Mouse (Mus musculus) CH12.LX (cell line): ENCODE measurements around the gene Zbtb17. TPM values are rescaled to one million over a fixed set of nuclear protein-coding genes. Genes with fewer than 3 reads are reported as not detected.

Experiments used
- DNase-seq: peaks from one replicate; pipeline ENCODE4 v3.0.0-alpha.2; 2013; ENCODE audit errors: extremely low read depth
- H3K27ac ChIP-seq: 2 replicates; pipeline ENCODE4 v1.5.1; 2012; ENCODE audit warnings: low read depth, mild to moderate bottlenecking, control low read depth, moderate library complexity; ENCODE audit not compliant: insufficient read depth
- H3K27me3 ChIP-seq: replicated peaks from 2 replicates; pipeline ENCODE3; 2012; ENCODE audit warnings: inconsistent platforms
- H3K36me3 ChIP-seq, 2 experiments: replicated peaks in 1 of 2; 2 replicates each; pipeline versions ENCODE3 to v1.6.1; 2012; ENCODE audit warnings: inconsistent platforms in 1 of 2, low read length in 1 of 2, mild to moderate bottlenecking in 1 of 2, mixed read lengths in 1 of 2, moderate library complexity in 1 of 2; ENCODE audit not compliant: control insufficient read depth in 1 of 2, insufficient read depth in 1 of 2
- H3K4me1 ChIP-seq, 2 experiments: 2 replicates each; pipeline ENCODE4 v1.6.1; 2012; ENCODE audit warnings: inconsistent platforms in 1 of 2, moderate library complexity in 1 of 2; ENCODE audit not compliant: insufficient read depth in 2 of 2, control insufficient read depth in 1 of 2
- H3K4me2 ChIP-seq: 2 replicates; pipeline ENCODE4 v1.6.1; 2012; ENCODE audit warnings: low read depth, mild to moderate bottlenecking, control low read depth; ENCODE audit not compliant: poor library complexity, insufficient read depth, severe bottlenecking
- H3K4me3 ChIP-seq, 3 experiments: fragments of 150-350 bp in 1 of 3; sonication (generic) in 1 of 3; replicated peaks in 1 of 3; 2 replicates each; pipeline versions ENCODE3 to v1.5.1; 2011 to 2012; ENCODE audit warnings: low read depth in 2 of 3, low read length in 2 of 3, mild to moderate bottlenecking in 2 of 3, moderate library complexity in 2 of 3, control low read depth in 1 of 3, improper control_type of control experiment in 1 of 3, inconsistent platforms in 1 of 3, mixed read lengths in 1 of 3; ENCODE audit not compliant: poor library complexity in 1 of 3
- H3K79me2 ChIP-seq: replicated peaks from 2 replicates; pipeline ENCODE4 v1.6.1; 2012; ENCODE audit warnings: mild to moderate bottlenecking, moderate library complexity; ENCODE audit not compliant: control insufficient read depth, poor library complexity, insufficient read depth, severe bottlenecking; ENCODE audit errors: extremely low read depth
- H3K9ac ChIP-seq: 2 replicates; pipeline ENCODE4 v1.6.1; 2012; ENCODE audit warnings: low read depth, mild to moderate bottlenecking, control low read depth, moderate library complexity; ENCODE audit not compliant: insufficient read depth
- H3K9me3 ChIP-seq: replicated peaks from 2 replicates; pipeline ENCODE3; 2012; ENCODE audit warnings: low read length, inconsistent platforms, mixed read lengths
- CTCF ChIP-seq, 2 experiments: IDR thresholded peaks in 1 of 2; conservative IDR thresholded peaks in 1 of 2; 2 replicates each; pipeline ENCODE4 v1.5.1; 2011 to 2012; ENCODE audit warnings: low read depth in 2 of 2, low read length in 2 of 2, improper control_type of control experiment in 1 of 2, inconsistent platforms in 1 of 2, mild to moderate bottlenecking in 1 of 2, moderate library complexity in 1 of 2
- ELF1 ChIP-seq: IDR thresholded peaks from 2 replicates; pipeline ENCODE4 v1.6.1; 2014; ENCODE audit warnings: low read depth, mild to moderate bottlenecking, inconsistent platforms, low read length, improper control_type of control experiment
- ETS1 ChIP-seq: conservative IDR thresholded peaks from 2 replicates; pipeline ENCODE4 v1.6.1; 2012; ENCODE audit warnings: low read depth, mild to moderate bottlenecking, inconsistent platforms, low read length, improper control_type of control experiment, moderate library complexity
- HCFC1 ChIP-seq: IDR thresholded peaks from 2 replicates; pipeline ENCODE4 v1.6.1; 2012; ENCODE audit warnings: low read depth, mild to moderate bottlenecking, inconsistent platforms, low read length, improper control_type of control experiment
- IRF4 ChIP-seq: IDR thresholded peaks from 2 replicates; pipeline ENCODE4 v1.6.1; 2014; ENCODE audit warnings: low read depth, mild to moderate bottlenecking, inconsistent platforms, low read length, improper control_type of control experiment
- JUND ChIP-seq: conservative IDR thresholded peaks from 2 replicates; pipeline ENCODE4 v1.6.1; 2011; ENCODE audit warnings: low read depth, low read length, improper control_type of control experiment
- NELFE ChIP-seq: IDR thresholded peaks from 2 replicates; pipeline ENCODE4 v1.6.1; 2011; ENCODE audit warnings: low read depth, low read length, improper control_type of control experiment
- NRF1 ChIP-seq: IDR thresholded peaks from 2 replicates; pipeline ENCODE4 v1.6.1; 2014; ENCODE audit warnings: low read depth, mild to moderate bottlenecking, inconsistent platforms, low read length, improper control_type of control experiment, moderate library complexity
- PAX5 ChIP-seq: IDR thresholded peaks from 2 replicates; pipeline ENCODE4 v1.6.1; 2012; ENCODE audit warnings: low read length, inconsistent platforms, mixed read lengths
- RCOR1 ChIP-seq: conservative IDR thresholded peaks from 2 replicates; pipeline ENCODE4 v1.6.1; 2012; ENCODE audit warnings: low read depth, mild to moderate bottlenecking, inconsistent platforms, low read length, improper control_type of control experiment
- UBTF ChIP-seq: IDR thresholded peaks from 2 replicates; pipeline ENCODE4 v1.6.1; 2012; ENCODE audit warnings: low read depth, mild to moderate bottlenecking, inconsistent platforms, low read length, improper control_type of control experiment, moderate library complexity
- USF2 ChIP-seq: conservative IDR thresholded peaks from 2 replicates; pipeline ENCODE4 v1.6.1; 2011; ENCODE audit warnings: low read depth, low read length, improper control_type of control experiment
- ZMIZ1 ChIP-seq: IDR thresholded peaks from 2 replicates; pipeline ENCODE4 v1.6.1; 2012; ENCODE audit warnings: low read depth, mild to moderate bottlenecking, inconsistent platforms, low read length, improper control_type of control experiment
- ZNF384 ChIP-seq: IDR thresholded peaks from 2 replicates; pipeline ENCODE4 v1.6.1; 2012; ENCODE audit warnings: low read depth, low read length, improper control_type of control experiment, inconsistent platforms
- dilution Hi-C: fragments of 300-500 bp; cut with MboI; formaldehyde crosslinking; loops from 2 replicates; pipeline ENCODE4 v1.14.3; 2020; ENCODE audit warnings: low sequenced_read_pairs; ENCODE audit not compliant: extremely low pct_unique_long_range_greater_than_20kb, extremely low pct_ligation_motif_present
- in situ Hi-C: fragments of 300-500 bp; cut with MboI; formaldehyde crosslinking; loops from 3 replicates; pipeline ENCODE4 v1.14.3; 2019; ENCODE audit warnings: low sequenced_read_pairs, low pct_ligation_motif_present, low pct_unique_long_range_greater_than_20kb, mixed read lengths
- polyA plus RNA-seq: library from polyadenylated mRNA; unstranded; fragments of >175 nt; gene quantifications from 2 replicates; pipeline ENCODE4 v1.2.1, GENCODE M21; 2012; ENCODE audit warnings: low read depth; ENCODE audit not compliant: insufficient read length
- total RNA-seq, 2 experiments: library from RNA; depleted of rRNA; stranded (reverse); fragments of 300-350 nt in 1 of 2; fragments of >200 nt in 1 of 2; gene quantifications; 2 replicates each; pipeline ENCODE4 v1.2.3; 2012 to 2014

The Zbtb17 gene
- total and polyA plus RNA-seq, 3 experiments: 21.4 to 51.2 (median 47.6) TPM

DNA sequence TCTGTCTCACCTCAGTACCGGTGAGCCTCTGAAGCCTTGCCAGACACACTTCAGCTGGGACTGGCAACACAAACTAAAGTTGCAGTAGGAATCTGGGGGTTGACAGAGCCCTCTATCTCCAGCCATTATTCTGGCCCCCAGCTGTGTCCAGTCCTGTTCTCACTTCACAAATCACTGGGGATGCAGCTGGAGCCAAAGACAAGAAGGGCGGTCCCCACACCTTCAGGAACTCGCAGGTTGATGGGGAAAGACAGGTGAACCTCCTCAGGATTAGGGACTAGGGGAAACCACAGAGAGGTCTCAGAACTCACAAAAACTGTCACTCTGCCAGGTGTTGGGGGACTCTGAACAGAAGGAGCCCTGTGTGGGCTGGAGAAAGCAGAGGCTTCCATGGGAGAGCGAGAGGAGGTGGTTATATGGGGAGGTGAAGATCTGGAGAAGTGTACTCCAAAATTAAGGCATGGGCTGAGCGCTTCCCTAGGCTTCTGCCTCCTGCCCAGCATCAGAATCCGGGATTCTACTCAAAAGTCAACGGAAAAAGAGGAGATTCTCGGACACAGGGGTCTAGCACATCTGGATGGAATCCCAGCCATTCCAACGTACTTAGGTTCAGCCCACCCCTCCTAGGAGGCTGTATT lies 24.1 kb upstream of the Zbtb17 start, which contains the start of gene Hspb7:
Gene Hspb7, plus strand, starts transcription at position 588 of the 638 bp plus-strand sequence.
- H3K4me1 ChIP-seq: peaks cover 15 to 52% of the 10 kb centered on the region in 2 experiments
- no peak within 1 kb of the TSS for H3K4me3 ChIP-seq
- no peak for DNase-seq
- H3K9me3 ChIP-seq: no peaks in the 10 kb centered on the region
- dilution Hi-C loops: no loop called here
- no peak within 1 kb of the TSS for H3K27ac ChIP-seq
- no peaks in the 10 kb centered on the region for H3K27me3 ChIP-seq
- no peaks in the 10 kb centered on the region for H3K36me3 ChIP-seq
- TF ChIP-seq UBTF (no peak), ELF1 (no peak), ZMIZ1 (no peak), ZNF384 (no peak), JUND (no peak), ETS1 (no peak)
- H3K79me2 ChIP-seq: no peaks in the 10 kb centered on the region
- in situ Hi-C loops: loop anchor here (25.0 kb wide), 2 partner anchors 542 to 667 kb away; partner anchors contain the start of gene Tmem51
- H3K9ac ChIP-seq: no peak within 1 kb of the TSS
- H3K4me2 ChIP-seq: no peak within 1 kb of the TSS

DNA sequence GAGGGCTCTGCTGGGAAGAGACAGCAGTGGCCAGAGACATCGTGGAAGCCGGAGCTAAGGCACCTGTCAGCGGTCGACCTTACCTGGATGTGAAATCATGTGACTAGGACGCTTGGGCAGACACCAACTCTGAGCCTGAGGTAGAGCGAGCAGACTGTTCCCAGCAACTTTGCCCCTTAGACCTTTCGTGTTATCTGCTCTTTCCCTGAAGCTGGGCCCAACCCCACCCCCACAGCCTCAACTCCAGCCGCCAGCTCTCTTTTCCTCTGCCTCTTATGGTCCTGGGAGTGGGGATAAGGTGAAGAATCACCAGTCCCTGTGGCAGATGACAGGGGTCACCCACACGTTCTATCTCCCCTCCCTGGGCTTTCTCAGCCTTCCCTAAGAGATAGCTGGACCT lies 23.6 kb upstream of the Zbtb17 start:
- Histone ChIP-seq H3K4me1 (peaks cover 9 to 55% of the 10 kb centered on the region in 2 experiments), H3K36me3 (no peaks in the 10 kb centered on the region), H3K27me3 (no peaks in the 10 kb centered on the region), H3K79me2 (no peaks in the 10 kb centered on the region), H3K27ac (no peak overlapping the region), H3K9ac (no peak overlapping the region), H3K9me3 (no peaks in the 10 kb centered on the region), H3K4me3 (no peak overlapping the region), H3K4me2 (no peak overlapping the region)
- no peak for DNase-seq
- dilution Hi-C loops: no loop called here
- TF ChIP-seq PAX5: no peak
- TF ChIP-seq HCFC1: no peak
- no peak for TF ChIP-seq RCOR1
- no peak for TF ChIP-seq ETS1
- TF ChIP-seq IRF4: no peak
- TF ChIP-seq USF2: no peak
- no peak for TF ChIP-seq JUND
- TF ChIP-seq CTCF (conservative IDR thresholded peaks at IDR 0.05 in 1 of 2, IDR thresholded peaks at IDR 0.05 in 1 of 2; ENCODE audit: low read depth in 2 of 2, low read length in 2 of 2): no peak
- no peak for TF ChIP-seq NELFE
- TF ChIP-seq NRF1: no peak
- in situ Hi-C loops: loop anchor here (25.0 kb wide), 2 partner anchors 541 to 666 kb away; partner anchors contain the start of gene Tmem51
